ENCODE assay signal across 8 mouse cellular contexts in genomic region chr2:10153201-10154075, GRCm38 (mm10). TPM values are rescaled to one million over a fixed set of nuclear protein-coding genes. Genes with fewer than 3 reads are reported as not detected.
DNase-seq lines count a peak whose midpoint lies in the region; ATAC-seq lines count a peak whose summit lies in the region.

TSS of gene Itih5 (plus strand) at chr2:10153571.

- H3K4me3 ChIP-seq in forebrain, embryonic 11.5 days (ENCODE audit: low read depth, low read length): peak within 1 kb of the TSS; percentile 36

- DNase-seq in CD4-positive, CD25-positive, alpha-beta regulatory T cell, adult 2 months (ENCODE audit: low read depth, low spot score): peak; percentile 81
- DNase-seq in adrenal gland, adult 2 months: peak; percentile 63
- peak; percentile 82 for DNase-seq in forebrain, embryonic 11.5 days (ENCODE audit: low spot score)
- DNase-seq in heart, postnatal 4 days: peak; percentile 55
- no peak for DNase-seq in layer of hippocampus, postnatal 10 days (ENCODE audit: low spot score in 2 of 2)
- DNase-seq in lung, postnatal 14 days: peak; percentile 35
- peak; percentile 42 for DNase-seq in skeletal muscle tissue, adult 2 months (ENCODE audit: low read depth, low spot score)
- DNase-seq in cerebellum, adult 11 months: no peak

- 0 out of 2 replicates have a peak, but pooled peaks cover 2% of the 10 kb centered on the region for H3K4me1 ChIP-seq in forebrain, embryonic 11.5 days (replicated peaks; ENCODE audit: control insufficient read depth, insufficient read depth, low read length)

- peak within 1 kb of the TSS; percentile 55; the same call in 1 of the 2 replicates for H3K9ac ChIP-seq in forebrain, embryonic 11.5 days (ENCODE audit: low read length)

- H3K4me2 ChIP-seq in forebrain, embryonic 11.5 days (ENCODE audit: low read depth, low read length, severe bottlenecking): peak within 1 kb of the TSS; percentile 89

- ATAC-seq in forebrain, embryonic 11.5 days (replicated peaks; ENCODE audit: low FRiP score): peak; percentile 91

- H3K27ac ChIP-seq in forebrain, embryonic 11.5 days (ENCODE audit: low read depth, low read length): no peak within 1 kb of the TSS

- H3K27me3 ChIP-seq in forebrain, embryonic 11.5 days (ENCODE audit: control insufficient read depth, insufficient read depth, low read length): no peaks in the 10 kb centered on the region; the same call in 1 of the 2 replicates

- H3K9me3 ChIP-seq in forebrain, embryonic 11.5 days (ENCODE audit: control insufficient read depth, low read length): no peaks in the 10 kb centered on the region

- H3K36me3 ChIP-seq in forebrain, embryonic 11.5 days (ENCODE audit: control insufficient read depth, insufficient read depth, low read length): no peaks in the 10 kb centered on the region

- WGBS in forebrain, embryonic 11.5 days: 7% methylated on average over 27 of the region's 27 CpGs

RNA-seq across cellular contexts. Expression of gene Itih5, which starts in this region (rescaled TPM):
- total RNA-seq in adrenal gland, adult 2 months (2021): 10 to 100 TPM; 29.1 to 29.8 TPM
- polyA plus RNA-seq in adrenal gland, adult 2 months (2012; rRNA removed): 4.5 and 5.0 TPM in 2 replicates
- 3.5 and 3.7 TPM in 2 replicates for polyA plus RNA-seq in forebrain, embryonic 11.5 days (2014; fragmentation: Nextera tagmentation; extraction: Ambion mirVana)
- 10 to 100 TPM; 24.9 to 30.2 TPM for total RNA-seq in heart, postnatal 4 days (2021)
- total RNA-seq in layer of hippocampus, postnatal 10 days (2021): 10 to 100 TPM; 12.6 to 14.8 TPM

Comparison
In these comparisons a context has a peak if more than half of its experiments do, and no peak if none do; other contexts are left out.
1. DNase-seq: peak in CD4-positive, CD25-positive, alpha-beta regulatory T cell, adult 2 months (single experiment), adrenal gland, adult 2 months (single experiment), forebrain, embryonic 11.5 days (single experiment), heart, postnatal 4 days (single experiment), lung, postnatal 14 days (single experiment) and skeletal muscle tissue, adult 2 months (single experiment); none in layer of hippocampus, postnatal 10 days (0 of 2) and cerebellum, adult 11 months (single experiment).